Mouse (Mus musculus) limb, embryonic 10.5 days (tissue): ENCODE measurements around the gene Tsnax. TPM values are rescaled to one million over a fixed set of nuclear protein-coding genes. Genes with fewer than 3 reads are reported as not detected.

Experiments used
- DNase-seq: peaks from one replicate; pipeline ENCODE4 v3.0.0-alpha.2; 2017; ENCODE audit warnings: low spot score
- H3K27ac ChIP-seq: fragments of 300-500 bp; sonication (generic); 2 replicates; pipeline ENCODE4 v1.5.1; 2016; ENCODE audit warnings: mild to moderate bottlenecking
- H3K27me3 ChIP-seq: fragments of 300-500 bp; sonication (generic); 2 replicates; pipeline ENCODE4 v1.6.1; 2016; ENCODE audit warnings: low read depth, mild to moderate bottlenecking; ENCODE audit not compliant: poor library complexity, severe bottlenecking
- H3K36me3 ChIP-seq: fragments of 300-500 bp; sonication (generic); 2 replicates; pipeline ENCODE4 v1.6.1; 2016; ENCODE audit warnings: mild to moderate bottlenecking, moderate library complexity
- H3K4me1 ChIP-seq: fragments of 300-500 bp; sonication (generic); 2 replicates; pipeline ENCODE4 v1.6.1; 2016
- H3K4me3 ChIP-seq: fragments of 300-500 bp; sonication (generic); 2 replicates; pipeline ENCODE4 v1.5.1; 2016; ENCODE audit warnings: mild to moderate bottlenecking, moderate library complexity
- H3K9me3 ChIP-seq: fragments of 300-500 bp; sonication (generic); replicated peaks from 2 replicates; pipeline ENCODE4 v1.6.1; 2016; ENCODE audit warnings: mild to moderate bottlenecking
- WGBS: fragments of 180-500 bp; shearing (Covaris S2); methylation state at CpG from one replicate; pipeline ENCODE4 v1.1.7; 2016; 5-methylcytosine and 5-hydroxymethylcytosine counted together
- polyA plus RNA-seq: library from polyadenylated mRNA; unstranded; fragments of >200 nt; fragmentation: Nextera tagmentation; extraction: Ambion mirVana; gene quantifications from 2 replicates; pipeline ENCODE4 v1.2.1, GENCODE M21; 2016

The Tsnax gene
- polyA plus RNA-seq: 134 and 141 TPM in 2 replicates

- Histone ChIP-seq H3K4me1 (peaks cover 4% of the 10 kb centered on the region), H3K9me3 (no peaks in the 10 kb centered on the region; the same call in 1 of the 2 replicates), H3K4me3 (peak within 1 kb of the TSS; percentile 97), H3K27me3 (no peaks in the 10 kb centered on the region), H3K36me3 (peaks cover 38% of the 10 kb centered on the region), H3K27ac (peak within 1 kb of the TSS; percentile 94)
- DNase-seq: peak; percentile 96
- WGBS: 4% methylated on average over 68 of the region's 84 CpGs
Measured at GRCm38 (mm10) chr8:125012695-125013627, at the start of gene Tsnax. Tsnax (plus strand) TSS chr8:125012997.

GRCm38 (mm10) chr8:124963246-124963645 lies 49.6 kb upstream of the Tsnax start:
- peaks cover 17% of the 10 kb centered on the region for H3K4me1 ChIP-seq
- H3K27ac ChIP-seq: no peak overlapping the region
- H3K36me3 ChIP-seq: no peaks in the 10 kb centered on the region
- DNase-seq: no peak
- no peaks in the 10 kb centered on the region for H3K27me3 ChIP-seq
- no peak overlapping the region for H3K4me3 ChIP-seq
- 90% methylated on average over 5 of the region's 5 CpGs for WGBS
- H3K9me3 ChIP-seq: no peaks in the 10 kb centered on the region

GRCm38 (mm10) chr8:124964966-124965365 lies 47.8 kb upstream of the Tsnax start:
- no peak overlapping the region for H3K4me3 ChIP-seq
- H3K4me1 ChIP-seq: peaks cover 17% of the 10 kb centered on the region
- WGBS: 94% methylated on average over 8 of the region's 8 CpGs
- no peaks in the 10 kb centered on the region for H3K36me3 ChIP-seq
- H3K27ac ChIP-seq: no peak overlapping the region
- H3K9me3 ChIP-seq: no peaks in the 10 kb centered on the region
- DNase-seq: no peak
- H3K27me3 ChIP-seq: no peaks in the 10 kb centered on the region

GRCm38 (mm10) chr8:124970312-124970933 lies 42.4 kb upstream of the Tsnax start:
- 74% methylated on average over 6 of the region's 6 CpGs for WGBS
- H3K4me3 ChIP-seq: no peak overlapping the region

GRCm38 (mm10) chr8:124973221-124973620 lies 39.6 kb upstream of the Tsnax start:
- Histone ChIP-seq H3K4me3 (no peak overlapping the region), H3K27ac (no peak overlapping the region), H3K9me3 (no peaks in the 10 kb centered on the region), H3K4me1 (peaks cover 12% of the 10 kb centered on the region), H3K27me3 (no peaks in the 10 kb centered on the region), H3K36me3 (no peaks in the 10 kb centered on the region)
- WGBS: 81% methylated on average over 8 of the region's 8 CpGs
- DNase-seq: no peak

More at GRCm38 (mm10) chr8:124970312-124970933, 42.4 kb upstream of the Tsnax start:
- Histone ChIP-seq H3K4me1 (peaks cover 12% of the 10 kb centered on the region), H3K9me3 (no peaks in the 10 kb centered on the region), H3K36me3 (no peaks in the 10 kb centered on the region), H3K27ac (no peak overlapping the region), H3K27me3 (no peaks in the 10 kb centered on the region)
- no peak for DNase-seq

- Histone ChIP-seq H3K4me3 (no peak overlapping the region), H3K27me3 (no peaks in the 10 kb centered on the region), H3K27ac (no peak overlapping the region), H3K4me1 (peaks cover 6% of the 10 kb centered on the region), H3K36me3 (no peaks in the 10 kb centered on the region), H3K9me3 (no peaks in the 10 kb centered on the region)
- 87% methylated on average over 4 of the region's 4 CpGs for WGBS
- no peak for DNase-seq
Measured at GRCm38 (mm10) chr8:124974254-124974653, 38.5 kb upstream of the Tsnax start.

- Histone ChIP-seq H3K27me3 (no peaks in the 10 kb centered on the region), H3K27ac (no peak overlapping the region), H3K4me1 (no peaks in the 10 kb centered on the region), H3K36me3 (no peaks in the 10 kb centered on the region), H3K4me3 (no peak overlapping the region), H3K9me3 (peaks cover 2% of the 10 kb centered on the region; the same call in 1 of the 2 replicates)
- WGBS: 93% methylated on average over 6 of the region's 6 CpGs
- no peak for DNase-seq
Measured at GRCm38 (mm10) chr8:124976211-124976610, 36.6 kb upstream of the Tsnax start.

GRCm38 (mm10) chr8:124978026-124978425 lies 34.8 kb upstream of the Tsnax start:
- no peaks in the 10 kb centered on the region for H3K36me3 ChIP-seq
- H3K4me3 ChIP-seq: no peak overlapping the region
- H3K9me3 ChIP-seq: peaks cover 2% of the 10 kb centered on the region; the same call in 1 of the 2 replicates
- DNase-seq: no peak
- WGBS: 91% methylated on average over 7 of the region's 7 CpGs
- H3K27ac ChIP-seq: no peak overlapping the region
- H3K4me1 ChIP-seq: no peaks in the 10 kb centered on the region
- H3K27me3 ChIP-seq: no peaks in the 10 kb centered on the region

- no peak overlapping the region for H3K27ac ChIP-seq
- H3K27me3 ChIP-seq: no peaks in the 10 kb centered on the region
- H3K4me1 ChIP-seq: no peaks in the 10 kb centered on the region
- no peak overlapping the region for H3K4me3 ChIP-seq
- H3K9me3 ChIP-seq: peaks cover 2% of the 10 kb centered on the region; the same call in 1 of the 2 replicates
- H3K36me3 ChIP-seq: no peaks in the 10 kb centered on the region
- DNase-seq: no peak
- 95% methylated on average over 3 of the region's 3 CpGs for WGBS
Measured at GRCm38 (mm10) chr8:124980036-124980435, 32.8 kb upstream of the Tsnax start.

GRCm38 (mm10) chr8:124980828-124981227 lies 32.0 kb upstream of the Tsnax start:
- 78% methylated on average over 8 of the region's 8 CpGs for WGBS
- Histone ChIP-seq H3K27ac (no peak overlapping the region), H3K4me3 (no peak overlapping the region), H3K4me1 (no peaks in the 10 kb centered on the region), H3K36me3 (no peaks in the 10 kb centered on the region), H3K27me3 (no peaks in the 10 kb centered on the region), H3K9me3 (peaks cover 2% of the 10 kb centered on the region; the same call in 1 of the 2 replicates)
- no peak for DNase-seq

GRCm38 (mm10) chr8:124990923-124991667 lies 21.7 kb upstream of the Tsnax start:
- H3K9me3 ChIP-seq: no peaks in the 10 kb centered on the region
- 18% methylated on average over 17 of the region's 17 CpGs for WGBS
- H3K4me1 ChIP-seq: peaks cover 8% of the 10 kb centered on the region; the same call in 1 of the 2 replicates
- peak overlapping the region; percentile 17; the same call in 1 of the 2 replicates for H3K4me3 ChIP-seq
- no peak for DNase-seq
- H3K27ac ChIP-seq: no peak overlapping the region
- peaks cover 14% of the 10 kb centered on the region for H3K27me3 ChIP-seq
- no peaks in the 10 kb centered on the region for H3K36me3 ChIP-seq

- peaks cover 14% of the 10 kb centered on the region for H3K27me3 ChIP-seq
- no peak for DNase-seq
- H3K4me3 ChIP-seq: no peak overlapping the region
- no peaks in the 10 kb centered on the region for H3K36me3 ChIP-seq
- 27% methylated on average over 6 of the region's 6 CpGs for WGBS
- H3K4me1 ChIP-seq: peaks cover 8% of the 10 kb centered on the region; the same call in 1 of the 2 replicates
- no peak overlapping the region for H3K27ac ChIP-seq
- H3K9me3 ChIP-seq: no peaks in the 10 kb centered on the region
Measured at GRCm38 (mm10) chr8:124991668-124991926, 21.2 kb upstream of the Tsnax start.
